Mouse (Mus musculus) heart, postnatal 4 days (tissue): Measurements from ENCODE around the gene Cnp. TPM values are rescaled to one million over a fixed set of nuclear protein-coding genes. Genes with fewer than 3 reads are reported as not detected.

Experiments
- DNase-seq: peaks from one replicate; pipeline ENCODE4 v3.0.0; 2021
- total RNA-seq, 2 experiments: library from RNA; stranded (reverse); gene quantifications; 2 replicates each; pipeline ENCODE4 v1.2.3; 2021

Gene Cnp
- total RNA-seq, 2 experiments from 2014 or later = 6.3 to 7.3 TPM

DNA sequence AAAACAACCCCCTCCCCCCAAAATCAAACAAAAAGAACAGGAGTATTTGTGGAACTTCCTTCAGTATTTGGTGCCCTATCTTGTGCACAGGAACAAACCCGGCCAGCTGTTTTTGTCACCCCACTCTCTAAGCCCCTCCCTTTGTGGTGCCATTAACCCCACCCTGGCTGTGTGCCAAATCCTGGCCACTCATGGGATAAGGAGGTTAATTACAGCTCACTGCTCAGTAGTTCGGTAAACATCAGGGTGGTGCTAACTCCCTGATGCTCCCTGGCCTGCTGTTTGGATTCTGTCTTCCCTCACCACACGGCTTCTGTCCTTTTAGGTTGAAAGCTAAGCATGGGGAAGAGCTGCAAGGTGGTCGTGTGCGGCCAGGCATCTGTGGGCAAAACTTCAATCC, 49.2 kb downstream of the Cnp start:
- peak; percentile 62 for DNase-seq

- DNase-seq = no peak
These were observed 51.3 kb downstream of the Cnp start for GRCm38 (mm10) chr11:100625754-100626700.

GRCm38 (mm10) chr11:100626701-100627195, 52.0 kb downstream of the Cnp start:
- peak; percentile 86 for DNase-seq

DNA sequence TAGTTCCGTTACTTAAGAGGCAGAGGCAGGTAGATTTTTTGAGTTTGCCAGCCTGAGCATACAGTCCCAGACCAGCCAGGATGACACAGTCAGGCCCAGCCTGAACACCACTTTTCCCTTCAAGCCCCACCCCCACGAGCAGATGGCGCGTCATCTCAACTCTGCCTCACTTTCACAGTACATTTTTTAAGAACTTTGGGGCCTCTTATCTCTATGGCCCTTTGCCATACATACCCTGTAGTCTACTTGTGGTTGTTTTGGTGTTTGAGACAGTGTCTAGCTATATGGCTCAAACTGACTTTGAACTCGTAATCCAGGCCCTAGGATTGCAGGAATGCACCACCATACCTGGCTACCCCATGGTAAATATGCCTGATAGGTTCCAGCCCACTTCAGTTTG, 53.4 kb downstream of the Cnp start:
- DNase-seq = no peak

DNA sequence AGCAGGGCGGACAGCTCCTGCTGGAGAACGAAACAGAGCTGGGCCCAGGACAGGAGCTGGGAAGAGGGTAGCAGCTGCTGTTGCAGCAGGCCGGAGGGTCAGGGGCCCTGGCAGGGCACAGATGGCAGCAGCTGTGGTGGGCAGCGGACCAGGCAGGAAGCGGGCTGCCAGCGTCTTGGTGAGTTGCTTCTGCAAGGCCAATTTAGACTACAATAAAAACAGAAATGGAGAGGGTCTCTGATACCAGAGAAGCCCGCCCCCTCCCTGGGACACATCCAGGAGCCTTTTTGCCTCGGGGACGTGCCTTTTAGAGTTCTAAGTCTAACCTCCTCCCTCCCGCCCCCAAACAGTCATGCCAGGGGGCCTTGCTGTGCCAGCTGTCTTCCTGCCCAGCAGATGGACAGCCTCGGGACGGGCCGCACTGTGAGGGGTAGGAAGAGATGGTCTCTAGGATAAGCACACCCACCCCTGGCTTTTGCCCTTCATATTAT, 54.2 kb downstream of the Cnp start:
- DNase-seq = no peak

GRCm38 (mm10) chr11:100634530-100634929, 59.8 kb downstream of the Cnp start:
- DNase-seq = no peak

- DNase-seq = peak; percentile 57
These were observed 65.6 kb downstream of the Cnp start for GRCm38 (mm10) chr11:100640159-100640906.

Other genes starting within 250 kb of the Cnp start
- not detected for gene Gast, start 240.5 kb upstream of the Cnp start, total RNA-seq
- 1 to 10 TPM; 3.1 to 4.1 TPM for gene Hap1, start 218.8 kb upstream of the Cnp start, total RNA-seq
- 100 to 1,000 TPM; 223 to 234 TPM for gene Jup, start 177.1 kb upstream of the Cnp start, total RNA-seq
- 10 to 100 TPM; 28.0 to 30.0 TPM for gene P3h4, start 160.1 kb upstream of the Cnp start, total RNA-seq
- 10 to 100 TPM; 68.8 to 76.1 TPM for gene Fkbp10, start 159.2 kb upstream of the Cnp start, total RNA-seq
- gene Nt5c3b, start 133.1 kb upstream of the Cnp start, total RNA-seq = 10 to 100 TPM; 52.3 to 55.3 TPM
- gene Klhl10, start 133.0 kb upstream of the Cnp start, total RNA-seq = under 1 TPM; 0.43 to 0.59 TPM
- gene Klhl11, start 102.2 kb upstream of the Cnp start, total RNA-seq = 10 to 100 TPM; 11.8 to 13.4 TPM
- 10 to 100 TPM; 60.7 to 63.4 TPM for gene Acly, start 46.9 kb upstream of the Cnp start, total RNA-seq
- gene Ttc25, start 29.3 kb upstream of the Cnp start, total RNA-seq = under 1 TPM; 0.21 to 0.70 TPM
- 10 to 100 TPM; 53.7 to 57.7 TPM for gene Nkiras2, start 44.3 kb downstream of the Cnp start, total RNA-seq
- 100 to 1,000 TPM; 223 to 232 TPM for gene Dnajc7, start 45.3 kb downstream of the Cnp start, total RNA-seq
- gene Zfp385c, start 117.6 kb downstream of the Cnp start, total RNA-seq = under 1 TPM; 0.56 to 0.60 TPM
- under 1 TPM; 0.62 to 0.83 TPM for gene Dhx58, start 129.4 kb downstream of the Cnp start, total RNA-seq
- gene Kat2a, start 137.6 kb downstream of the Cnp start, total RNA-seq = 10 to 100 TPM; 17.5 to 18.0 TPM
- not detected for gene Hspb9, start 138.9 kb downstream of the Cnp start, total RNA-seq
- gene Rab5c, start 163.3 kb downstream of the Cnp start, total RNA-seq = 10 to 100 TPM; 78.8 to 83.6 TPM
- gene Kcnh4, start 185.0 kb downstream of the Cnp start, total RNA-seq = not detected
- not detected for gene Hcrt, start 188.0 kb downstream of the Cnp start, total RNA-seq
- gene Ghdc, start 196.1 kb downstream of the Cnp start, total RNA-seq = 1 to 10 TPM; 7.8 to 9.9 TPM